Mouse (Mus musculus) cerebellum, adult 9-11 months (tissue): ENCODE results near the gene Efcab9.
"Not testable (repeated sequence)": the region's sequence is repeated elsewhere in the genome, so short reads cannot be mapped to it uniquely, and the experiment has no call there.

ENCODE experiments used
- DNase-seq: peaks from one replicate; pipeline ENCODE4 v3.0.0; 2022

Efcab9 gene

DNA sequence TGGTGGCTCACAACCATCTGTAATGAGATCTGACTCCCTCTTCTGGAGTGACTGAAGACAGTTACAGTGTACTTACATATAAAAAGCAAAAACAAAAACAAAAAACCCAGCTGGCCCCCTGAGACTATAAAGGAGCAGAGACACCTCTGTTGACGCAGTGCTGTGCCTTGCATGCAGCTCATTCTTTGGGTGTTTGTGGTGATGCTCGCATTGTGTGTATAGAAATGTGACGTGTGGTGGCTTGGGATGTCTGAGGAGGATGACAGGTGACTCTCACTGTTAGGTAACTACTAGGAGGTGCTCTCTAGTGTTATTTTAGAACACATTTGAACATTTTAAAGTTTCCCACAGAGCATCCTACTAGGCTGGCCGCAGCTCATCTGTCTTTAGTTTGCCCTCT is 3.8 kb upstream of the Efcab9 start:
- peak; percentile 24 for DNase-seq

DNA sequence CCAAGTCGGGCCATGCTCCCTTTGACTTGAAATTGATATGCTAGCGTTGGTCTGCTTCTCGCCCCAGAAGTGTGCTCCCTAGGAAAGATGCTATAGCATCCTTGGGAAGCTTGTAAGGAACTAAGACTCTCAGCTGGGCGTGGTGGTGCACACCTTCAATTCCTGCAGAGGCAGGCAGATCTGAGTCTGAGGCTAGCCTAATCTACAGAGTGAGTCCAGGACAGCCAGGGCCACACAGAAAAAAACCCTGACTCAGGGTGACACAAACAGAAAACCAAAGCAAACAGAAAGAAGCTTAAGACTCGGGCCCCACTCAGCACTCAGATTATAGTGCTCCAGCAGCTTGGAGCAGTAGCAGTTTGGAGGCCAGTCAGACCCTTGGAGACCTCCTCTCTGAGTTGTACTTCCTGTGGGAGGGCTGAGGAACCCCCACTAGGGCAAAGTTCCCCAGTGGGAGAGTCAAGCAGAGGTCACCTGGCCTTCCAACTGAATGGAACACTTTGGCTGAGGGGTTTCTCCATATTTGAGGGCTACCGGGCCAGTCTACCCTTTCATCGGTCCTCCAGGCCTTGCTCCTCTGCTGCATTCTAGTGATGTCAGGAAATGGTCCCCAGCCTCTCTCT is 2.7 kb upstream of the Efcab9 start:
- DNase-seq: peak; percentile 50

DNA sequence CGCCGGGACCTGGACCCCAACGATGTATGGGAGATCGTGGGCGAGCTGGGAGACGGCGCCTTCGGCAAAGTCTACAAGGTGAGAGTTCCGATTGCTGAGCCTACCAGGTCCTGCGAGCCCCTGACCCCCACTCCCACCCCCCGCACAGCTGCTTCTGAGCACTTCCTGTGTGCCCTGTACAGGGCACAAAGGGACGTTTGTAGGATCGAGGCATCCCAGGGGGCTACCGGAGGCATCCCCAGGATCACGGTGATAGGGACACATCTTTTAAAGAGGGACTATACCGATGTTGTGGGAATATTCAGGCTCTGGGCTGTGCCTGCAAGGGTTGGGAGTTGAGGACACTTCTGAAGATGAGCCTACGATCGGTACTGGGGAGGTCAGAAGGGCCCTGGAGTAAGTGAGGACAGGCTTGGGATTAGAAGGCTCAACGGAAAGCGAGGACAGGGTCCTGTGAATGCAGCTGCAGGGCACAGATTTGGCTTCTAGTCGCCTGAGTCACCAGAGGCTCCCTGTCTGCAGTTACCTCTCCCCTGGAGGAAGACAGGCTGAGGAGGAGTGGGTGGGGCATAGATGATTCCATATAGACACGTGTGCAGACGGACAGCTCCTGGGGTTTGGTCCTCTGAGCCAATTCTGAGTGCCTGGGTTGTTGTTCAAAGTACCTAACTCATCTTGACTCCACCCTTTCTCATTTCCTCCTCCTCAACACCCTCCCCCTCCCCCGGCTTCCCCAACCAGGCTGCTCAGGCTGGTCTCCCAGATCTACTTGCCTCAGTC is 1.8 kb upstream of the Efcab9 start:
- peak; percentile 80 for DNase-seq

DNA sequence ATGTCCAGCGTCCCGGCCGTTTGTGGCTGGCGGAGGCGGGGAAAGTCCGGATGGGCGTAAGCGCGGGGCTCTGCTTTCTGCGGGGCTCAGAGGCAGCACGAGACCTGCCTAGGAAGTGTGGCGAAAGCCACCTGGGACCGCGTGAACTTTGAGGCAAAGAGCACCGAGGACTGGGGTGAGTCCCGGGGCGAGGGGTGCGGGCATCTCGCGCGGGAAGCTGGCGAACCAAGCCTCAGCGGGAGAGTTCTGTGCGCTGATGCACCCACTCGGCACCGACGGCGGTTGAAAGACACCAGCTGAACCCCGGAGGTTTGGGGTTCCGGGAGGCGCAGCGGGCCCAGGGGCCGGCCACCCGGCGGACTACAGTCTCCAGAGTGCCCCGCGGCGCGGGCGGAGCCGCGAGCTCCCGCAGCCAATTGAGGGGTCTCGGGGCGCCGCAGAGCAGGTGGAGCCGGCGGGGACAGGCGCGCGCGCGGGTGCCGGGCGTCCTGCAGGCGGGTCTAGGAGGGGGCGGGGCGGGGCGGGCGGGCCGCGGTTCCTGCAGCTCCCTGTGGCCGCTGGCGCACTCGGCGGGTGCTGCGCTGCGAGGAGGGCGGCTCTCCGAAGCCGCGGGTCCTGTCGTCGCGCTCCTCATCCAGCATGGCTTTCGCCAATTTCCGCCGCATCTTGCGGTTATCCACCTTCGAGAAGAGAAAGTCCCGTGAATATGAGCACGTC is 1.0 kb upstream of the Efcab9 start, which contains the start of gene Stk10:
TSS of gene Stk10 (plus strand) at position 541 of the 717 bp plus-strand sequence.
- peak; percentile 92 for DNase-seq

DNA sequence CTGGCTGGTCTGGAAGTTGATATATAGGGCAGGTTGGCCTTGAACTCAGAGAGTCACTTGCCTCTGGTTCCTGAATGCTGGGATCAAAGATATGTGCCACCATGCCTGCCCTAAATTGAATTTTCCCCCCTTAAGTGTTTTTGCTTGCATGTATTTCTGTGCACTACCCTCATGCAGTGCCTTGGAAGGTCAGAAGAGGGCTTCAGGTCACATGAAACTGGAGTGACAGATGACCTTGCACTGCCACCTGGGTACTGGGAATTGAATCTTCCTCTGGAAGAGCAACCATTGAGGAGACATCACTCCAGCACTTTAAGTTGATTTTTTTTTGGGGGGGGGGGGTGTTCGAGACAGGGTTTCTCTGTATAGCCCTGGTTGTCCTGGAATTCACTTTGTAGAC is 1.7 kb downstream of the Efcab9 start:
- no peak for DNase-seq

DNA sequence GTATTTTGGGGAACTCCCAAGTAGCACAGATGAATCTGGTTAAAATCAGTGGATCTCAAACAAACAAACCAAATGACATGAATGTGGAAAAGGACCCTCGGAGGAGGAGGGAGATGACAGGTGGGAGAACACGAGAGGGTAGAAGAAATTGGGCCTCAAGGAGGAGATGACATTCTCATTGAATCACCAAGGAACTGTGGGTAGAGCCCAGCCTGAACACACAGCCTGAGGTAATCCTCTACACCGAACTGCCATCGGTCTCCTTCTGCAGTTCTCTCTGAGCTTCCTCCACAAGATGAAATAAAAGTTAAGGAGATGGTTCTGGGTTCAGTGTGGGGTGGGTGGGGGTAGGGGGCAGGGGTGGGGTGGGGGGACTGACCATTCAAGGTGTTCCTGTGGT is 4.9 kb downstream of the Efcab9 start:
- no peak for DNase-seq

DNA sequence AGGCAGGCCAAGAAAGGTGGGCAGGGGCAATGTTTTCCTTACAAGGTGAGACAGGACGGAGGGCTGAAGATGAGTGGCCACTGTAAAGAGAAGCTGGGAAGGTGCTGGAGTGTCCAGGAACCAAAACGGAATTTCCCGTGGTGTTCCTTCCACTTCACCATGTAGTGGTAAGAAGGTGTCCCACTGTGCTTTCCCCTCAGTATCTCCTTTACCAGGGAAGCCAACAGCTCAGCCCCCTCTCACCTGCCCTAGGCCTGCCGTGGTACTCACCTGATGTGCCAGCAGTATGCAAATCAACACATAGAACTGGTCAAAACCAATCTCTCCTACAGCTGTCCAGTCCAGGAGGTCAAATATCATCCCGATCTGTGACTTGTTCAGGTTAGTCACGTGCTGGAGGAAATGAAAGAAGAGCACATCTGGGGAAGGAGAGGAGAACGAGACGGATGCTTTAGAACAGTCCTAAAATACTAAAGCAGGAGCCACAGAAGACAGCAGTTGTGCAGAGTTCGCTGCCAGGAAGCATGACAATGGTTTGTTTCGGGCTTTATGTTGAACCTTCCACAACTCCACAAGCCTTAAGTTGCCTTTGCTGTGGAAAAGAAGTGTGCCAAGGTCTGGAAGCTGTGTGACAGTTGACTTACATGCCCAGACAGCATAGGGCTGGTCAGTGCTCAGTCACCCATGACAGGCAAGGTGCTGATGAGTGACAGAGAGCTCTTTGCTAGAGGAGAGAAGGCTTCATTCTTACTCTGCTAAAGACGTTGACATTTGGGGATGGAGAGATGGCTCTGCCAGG is 7.6 kb downstream of the Efcab9 start:
- DNase-seq: no peak

DNA sequence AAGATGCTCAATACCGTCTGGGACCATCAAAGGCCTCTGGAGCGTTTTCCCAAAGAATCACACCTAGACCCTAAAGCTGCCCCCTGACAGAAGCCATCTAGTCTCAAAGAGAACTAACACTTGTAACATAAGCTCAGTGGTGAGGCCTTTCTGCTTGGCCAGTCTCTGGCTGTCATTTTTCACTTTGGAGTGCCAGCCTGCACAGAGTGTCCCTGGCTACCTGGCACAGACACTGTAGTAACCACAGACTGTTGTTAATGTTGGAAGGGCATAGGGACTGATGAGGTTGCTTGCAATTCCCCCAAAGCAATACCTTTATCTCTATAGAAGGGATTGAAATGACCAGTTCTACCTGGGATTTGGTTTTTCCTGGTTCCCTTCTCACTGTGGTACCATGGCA is 10.6 kb downstream of the Efcab9 start:
- DNase-seq: no peak

DNA sequence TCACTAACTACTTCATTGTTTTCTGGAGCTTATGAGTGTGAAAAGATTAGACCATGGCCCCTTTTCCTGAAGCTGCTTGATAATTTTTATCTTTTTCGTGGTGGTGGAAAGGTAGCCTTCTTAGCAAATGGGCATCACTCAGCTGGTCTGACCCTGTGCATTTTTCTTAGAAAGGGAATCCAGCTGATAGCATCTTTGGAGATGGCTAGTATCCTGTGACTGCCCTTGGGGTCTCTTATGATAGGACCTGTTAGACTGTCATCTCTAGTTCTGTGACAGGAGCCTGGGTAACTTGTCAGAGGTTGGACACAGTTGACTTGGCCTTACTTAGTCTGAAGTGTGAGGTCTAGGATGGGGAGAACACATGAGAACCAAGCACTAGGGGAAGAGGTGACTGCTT is 12.5 kb downstream of the Efcab9 start:
- DNase-seq: no peak

DNA sequence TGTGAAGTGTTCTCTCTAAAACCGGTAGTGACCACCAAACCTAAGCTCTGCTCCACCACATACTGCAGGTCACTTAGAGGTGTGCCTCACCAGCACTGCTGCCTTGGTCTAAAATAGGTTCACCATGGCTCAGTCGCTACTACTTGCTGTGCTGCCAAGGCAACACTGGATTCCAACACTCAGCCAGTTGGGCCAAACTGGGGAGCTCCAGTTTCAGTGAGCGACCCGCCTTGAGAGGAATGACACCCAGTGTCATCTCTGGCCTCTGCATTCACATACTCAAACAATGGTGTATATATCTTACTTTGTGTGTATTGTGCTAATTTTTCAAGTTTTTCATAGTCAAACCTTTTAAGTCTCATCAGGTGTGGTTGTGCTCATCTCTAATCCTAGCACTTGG is 13.1 kb downstream of the Efcab9 start:
- no peak for DNase-seq

DNA sequence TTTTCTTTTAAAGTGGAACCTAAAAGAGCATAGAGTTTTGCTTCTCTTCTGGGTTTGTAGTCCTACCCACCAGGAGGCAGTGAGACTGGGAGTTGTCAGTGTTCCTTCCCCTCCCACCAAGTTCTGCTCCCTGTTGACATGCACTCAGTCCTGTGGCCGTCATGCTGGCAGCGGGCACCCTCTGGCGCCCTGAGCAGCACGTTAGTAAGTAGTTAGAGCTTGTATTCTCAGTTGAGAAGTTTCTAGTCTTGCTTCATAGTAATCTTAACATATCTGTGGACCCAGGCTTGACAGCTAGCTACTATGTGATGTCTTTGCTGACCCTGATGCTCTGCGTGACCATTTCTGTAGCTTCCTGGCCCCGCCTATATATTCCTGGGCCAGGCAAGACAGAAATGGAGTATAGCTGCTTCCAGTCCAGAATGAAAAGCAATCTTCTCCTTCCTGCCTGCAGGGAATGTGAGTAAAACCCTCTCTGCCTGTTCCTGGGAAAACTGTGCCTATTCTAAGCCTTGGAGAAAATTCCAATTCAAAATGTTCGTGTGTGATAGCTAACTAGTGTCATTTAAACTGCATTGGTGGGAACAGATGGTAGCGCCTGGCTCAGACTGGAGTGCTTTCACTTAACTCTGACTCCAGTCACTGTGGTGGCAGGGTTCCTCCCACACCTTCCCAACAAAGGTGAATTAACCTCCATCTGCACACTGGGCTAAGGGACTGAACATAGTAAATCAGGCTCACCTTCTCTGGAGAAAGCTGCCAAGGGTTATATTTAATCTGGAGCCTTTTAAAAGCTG is 14.8 kb downstream of the Efcab9 start:
- peak; percentile 90 for DNase-seq

DNA sequence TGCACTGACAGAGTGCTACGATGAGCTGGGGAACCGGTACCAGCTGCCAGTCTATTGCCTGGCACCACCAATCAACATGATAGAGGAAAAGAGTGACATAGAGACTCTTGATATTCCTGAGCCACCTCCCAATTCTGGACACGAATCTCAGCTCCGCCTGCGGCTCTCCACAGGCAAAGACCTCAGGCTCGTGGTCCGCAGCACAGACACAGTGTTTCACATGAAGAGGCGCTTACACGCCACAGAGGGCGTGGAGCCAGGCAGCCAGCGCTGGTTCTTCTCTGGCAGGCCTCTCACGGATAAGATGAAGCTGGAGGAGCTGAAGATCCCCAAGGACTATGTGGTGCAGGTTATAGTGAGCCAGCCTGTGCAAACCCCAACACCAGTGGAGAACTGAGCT is 15.8 kb downstream of the Efcab9 start:
- DNase-seq: no peak

DNA sequence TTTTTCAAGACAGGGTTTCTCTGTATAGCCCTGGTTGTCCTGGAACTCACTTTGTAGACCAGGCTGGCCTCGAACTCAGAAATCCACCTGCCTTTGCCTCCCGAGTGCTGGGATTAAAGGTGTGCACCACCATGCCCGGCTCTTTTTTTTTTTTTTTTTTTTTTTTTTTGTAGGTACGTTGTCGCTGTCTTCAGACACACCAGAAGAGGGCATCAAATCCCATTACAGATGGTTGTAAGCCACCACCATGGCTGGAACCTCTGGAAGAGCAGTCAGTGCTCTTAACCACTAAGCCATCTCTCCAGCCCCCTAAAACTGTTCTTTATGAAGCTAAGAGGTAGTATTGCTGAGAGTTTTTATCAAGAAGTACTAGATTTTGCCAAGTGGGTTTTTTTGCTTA is 17.0 kb downstream of the Efcab9 start:
- DNase-seq: not testable (repeated sequence)

DNA sequence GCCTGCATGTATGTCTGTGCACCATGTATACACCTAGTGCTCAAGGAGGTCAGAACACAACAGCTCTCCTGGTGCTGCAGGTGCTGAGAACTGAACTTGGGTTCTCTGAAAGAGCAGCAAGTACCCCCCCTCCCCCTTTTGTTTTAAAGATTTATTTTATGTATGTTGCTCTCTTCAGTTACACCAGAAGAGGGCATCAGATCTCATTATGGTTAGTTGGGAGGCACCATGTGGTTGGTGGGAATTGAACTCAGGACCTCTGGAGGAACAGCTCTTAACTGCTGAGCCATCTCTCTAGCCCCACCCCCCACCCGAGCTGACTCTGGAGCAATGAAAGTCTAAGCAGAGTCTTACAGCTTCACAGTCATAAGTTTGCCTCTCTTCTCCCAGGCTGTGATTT is 21.0 kb downstream of the Efcab9 start:
- no peak for DNase-seq

DNA sequence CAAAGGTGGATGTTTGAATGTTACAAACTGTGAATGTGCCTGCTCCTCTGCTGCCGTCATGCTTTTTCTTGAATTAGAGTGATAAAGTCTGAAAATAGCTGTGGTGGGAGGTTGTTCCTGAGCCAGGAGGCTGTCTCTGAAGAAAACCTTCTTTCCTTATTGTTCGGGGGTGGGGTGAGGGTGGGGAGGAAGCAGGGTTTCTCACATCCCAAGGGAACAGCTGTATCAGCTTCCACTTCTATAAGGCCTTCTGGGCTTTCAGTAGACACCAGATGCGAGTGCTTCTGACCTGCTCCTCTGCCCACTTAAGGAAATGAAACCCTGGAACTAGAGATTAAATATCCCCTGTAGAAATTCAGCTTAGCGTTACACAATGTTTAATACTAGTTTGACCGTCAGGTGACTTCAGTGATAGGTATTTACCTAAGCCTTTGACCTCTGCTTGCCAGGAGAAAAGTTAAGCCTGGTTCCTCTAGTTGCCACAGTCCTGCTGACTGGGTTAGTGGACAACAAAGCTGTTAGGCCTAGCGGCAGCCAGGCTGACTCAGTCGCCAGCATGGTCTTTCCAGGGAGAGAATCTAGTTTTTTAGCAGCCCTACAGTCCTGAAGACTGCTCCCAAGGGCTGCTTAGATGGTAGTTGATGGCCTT is 26.7 kb downstream of the Efcab9 start:
- DNase-seq: no peak

DNA sequence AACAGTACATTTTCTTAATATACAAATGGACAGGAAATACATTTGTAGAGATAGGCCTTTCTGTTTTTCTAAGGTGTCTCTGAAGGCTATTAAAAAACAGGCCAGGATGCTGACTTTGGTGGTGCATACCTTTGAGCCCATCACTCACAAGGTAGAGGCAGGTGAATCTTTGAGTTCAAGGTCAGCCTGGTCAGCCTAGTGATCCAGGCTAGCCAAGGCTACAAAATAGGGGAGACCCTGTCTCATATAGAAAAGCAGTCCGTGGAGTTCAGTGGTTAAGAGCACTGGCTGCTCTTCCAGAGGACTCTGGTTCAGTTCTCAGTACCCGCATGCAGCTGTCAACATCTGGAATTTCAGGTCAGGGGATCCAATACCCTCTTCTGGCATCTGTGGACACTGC is 28.2 kb downstream of the Efcab9 start:
- no peak for DNase-seq

DNA sequence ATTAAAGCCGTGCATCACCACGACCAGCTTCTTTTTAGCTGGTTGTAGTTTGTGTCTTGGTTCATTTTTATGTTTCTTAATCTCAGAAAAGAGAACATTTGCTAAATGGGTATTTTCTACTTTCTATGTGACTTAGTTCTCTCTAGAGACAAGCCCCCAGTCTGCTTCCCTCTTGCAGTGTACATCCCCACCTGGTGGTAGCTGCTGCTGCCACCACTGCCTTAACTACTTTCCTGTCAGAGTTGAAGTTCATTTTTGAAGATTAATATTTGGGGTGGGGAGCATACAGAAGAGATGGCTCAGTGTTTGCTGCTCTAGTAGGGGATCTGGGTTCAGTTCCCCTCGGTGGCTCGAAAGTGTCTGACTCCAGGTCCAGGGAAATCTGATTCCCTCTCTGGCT is 31.9 kb downstream of the Efcab9 start:
- no peak for DNase-seq

DNA sequence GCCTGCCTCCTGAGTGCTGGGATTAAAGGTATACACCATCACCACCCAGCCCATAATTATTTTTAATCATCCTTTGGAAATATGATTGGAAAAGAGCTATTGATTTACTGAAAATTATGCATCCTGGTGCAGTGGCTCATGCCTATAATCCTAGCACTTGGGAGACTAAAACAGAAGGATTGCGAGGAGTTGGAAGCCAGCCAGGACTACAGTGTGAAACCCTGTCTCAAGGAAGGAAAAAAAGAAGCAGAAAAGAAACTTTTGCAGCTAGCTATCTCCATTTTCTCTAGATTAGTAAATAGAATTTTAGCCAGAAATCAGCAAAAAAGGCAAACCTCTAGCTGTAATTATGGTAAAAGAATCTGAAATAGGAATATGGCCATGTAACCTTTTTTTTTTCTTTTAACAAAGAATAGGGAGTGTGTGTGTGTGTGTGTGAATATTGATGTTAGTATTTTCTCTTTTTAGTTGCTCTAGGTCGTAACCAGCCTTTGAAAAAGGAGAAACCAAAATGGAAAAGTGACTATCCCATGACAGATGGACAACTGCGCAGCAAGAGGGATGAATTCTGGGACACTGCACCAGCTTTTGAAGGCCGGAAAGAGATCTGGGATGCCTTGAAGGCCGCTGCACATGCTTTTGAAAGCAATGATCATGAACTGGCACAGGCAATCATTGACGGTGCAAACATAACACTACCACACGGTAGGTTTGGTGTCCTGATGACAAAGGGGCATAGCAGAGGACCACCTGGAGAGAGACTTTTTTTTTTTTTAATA is 32.9 kb downstream of the Efcab9 start:
- DNase-seq: peak; percentile 63

DNA sequence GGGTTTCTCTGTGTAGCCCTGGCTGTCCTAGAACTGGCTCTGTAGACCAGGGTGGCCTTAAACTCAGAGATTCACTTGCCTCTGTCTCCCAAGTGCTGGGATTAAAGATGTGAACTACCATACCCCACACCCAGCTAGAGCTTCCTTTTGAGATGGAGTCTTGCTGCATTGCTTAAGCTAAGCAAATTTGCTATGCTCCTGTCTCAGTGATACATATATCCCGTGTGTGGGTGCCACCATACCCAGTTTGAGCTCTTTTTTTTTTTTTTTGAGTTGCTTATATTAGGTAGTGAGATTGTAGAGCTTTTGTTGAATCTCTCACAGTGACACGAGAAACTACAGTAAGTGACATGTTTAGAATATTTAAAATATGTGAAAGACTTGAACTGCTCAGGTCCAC is 36.6 kb downstream of the Efcab9 start:
- DNase-seq: no peak

DNA sequence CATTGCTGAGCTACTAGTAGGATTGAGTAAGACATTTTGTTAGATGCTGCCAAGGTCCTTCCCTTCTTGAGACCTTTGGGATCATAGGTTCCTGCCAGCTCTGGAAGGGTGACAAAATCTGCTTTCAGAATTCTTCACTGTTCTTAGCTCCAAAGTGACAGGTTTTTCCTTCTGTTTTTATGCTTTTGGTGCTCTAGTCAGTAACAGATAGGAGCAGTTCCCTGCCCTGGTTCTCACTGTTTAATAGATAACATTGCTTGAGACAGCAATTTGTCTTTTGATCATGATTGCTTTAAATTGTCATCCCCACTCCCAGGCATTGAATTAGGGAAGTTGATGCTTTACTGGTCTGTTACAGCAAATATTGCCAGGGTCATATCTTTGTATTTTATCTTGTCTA is 38.6 kb downstream of the Efcab9 start:
- DNase-seq: no peak

DNA sequence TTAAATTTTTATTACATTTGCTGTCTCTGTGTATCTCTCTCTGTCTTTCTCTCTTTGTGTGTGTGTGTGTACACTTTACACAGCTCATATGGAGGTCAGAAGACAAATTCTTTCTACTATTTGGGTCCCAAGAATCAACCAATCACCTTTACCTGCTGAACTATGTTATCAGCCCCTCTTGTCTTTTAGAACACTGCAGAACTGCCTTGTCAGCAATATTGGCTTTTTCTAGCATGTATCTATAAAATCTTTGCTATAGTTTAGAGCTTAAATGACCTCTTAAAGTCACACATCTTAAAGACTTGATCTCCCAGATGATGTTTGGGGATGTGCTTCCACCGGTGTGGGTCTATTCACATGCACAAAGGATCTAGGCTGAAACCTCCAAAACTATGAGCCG is 40.8 kb downstream of the Efcab9 start:
- DNase-seq: no peak
